Mouse (Mus musculus): ENCODE measurements at regions not wholly inside any gene's neighbourhood (a gene's known extent, or its start where the extent isn't known, plus 50 kb on each side); places are given as distances from the start of the nearest gene placed in this dataset.
A peak's percentile ranks its signal among the peaks of the same experiment; 100 is the strongest.

- DNase-seq (ENCODE audit: low spot score) = peak; percentile 60
Measured at GRCm38 (mm10) chr1:193702707-193703419, 332.8 kb upstream of the Camk1g start.

GRCm38 (mm10) chr1:193700217-193700616 lies 330.1 kb upstream of the Camk1g start:
- DNase-seq (ENCODE audit: low spot score) = no peak

DNA sequence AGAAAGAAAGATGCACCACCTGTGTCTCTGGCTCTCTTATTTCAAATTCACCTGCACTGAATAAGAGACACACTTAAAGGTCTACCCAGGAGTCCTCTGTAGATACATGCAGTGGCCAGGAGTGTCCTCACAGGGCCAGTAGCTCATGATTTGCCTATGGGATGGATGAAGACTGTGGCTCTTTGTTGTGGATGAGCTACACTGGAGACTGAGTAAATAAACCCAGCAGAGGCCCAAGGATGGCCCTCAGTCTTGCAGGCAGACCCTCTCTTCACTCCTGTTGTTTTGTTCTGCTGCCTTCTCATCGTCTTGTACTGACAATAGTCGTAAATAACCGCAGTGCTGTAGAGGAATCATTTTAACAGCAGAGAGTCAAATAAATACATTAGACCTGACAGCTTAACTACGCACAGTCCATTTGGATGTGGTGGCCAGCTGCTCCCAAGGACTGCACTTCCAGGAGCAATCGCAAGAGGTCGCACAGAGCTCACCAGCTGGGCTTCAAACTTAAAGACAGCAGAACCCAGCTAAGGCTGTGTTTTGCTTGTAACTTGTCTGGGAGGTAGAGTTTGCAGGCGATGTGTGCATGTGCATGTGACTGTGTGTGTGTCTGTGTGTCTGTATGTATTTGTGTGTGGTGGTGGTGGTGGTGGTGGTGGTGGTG lies 328.6 kb upstream of the Camk1g start:
- DNase-seq (ENCODE audit: low spot score) = peak; percentile 51

GRCm38 (mm10) chr1:193697857-193698256 lies 327.8 kb upstream of the Camk1g start:
- DNase-seq (ENCODE audit: low spot score) = no peak

DNA sequence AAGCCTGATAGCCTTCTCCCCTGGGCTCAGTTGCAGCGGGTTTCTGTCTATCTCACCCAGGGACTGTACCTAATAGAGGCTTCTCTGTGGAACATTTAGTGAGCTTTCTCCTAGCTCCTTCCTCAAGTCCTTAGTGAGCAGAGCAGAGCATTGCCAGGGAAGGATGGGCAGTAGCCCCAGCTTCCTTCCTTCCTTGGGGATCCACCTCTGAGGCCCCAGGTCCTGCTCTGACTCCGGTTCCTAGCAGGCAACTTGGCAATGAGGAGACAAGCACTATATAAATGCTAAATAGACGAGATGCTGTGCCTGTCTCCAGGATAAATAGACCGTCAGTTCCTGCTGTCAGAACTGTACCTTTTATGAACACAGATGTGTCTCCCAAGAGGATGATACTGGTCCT lies 326.9 kb upstream of the Camk1g start:
- DNase-seq (ENCODE audit: low spot score) = no peak

- no peak for DNase-seq (ENCODE audit: low spot score)
Measured at GRCm38 (mm10) chr1:193692991-193693390, 322.9 kb upstream of the Camk1g start.

- no peak for DNase-seq (ENCODE audit: low spot score)
Measured at GRCm38 (mm10) chr1:193689601-193690000, 319.5 kb upstream of the Camk1g start.

GRCm38 (mm10) chr1:193682917-193683316 lies 312.8 kb upstream of the Camk1g start:
- DNase-seq (ENCODE audit: low spot score) = no peak

DNA sequence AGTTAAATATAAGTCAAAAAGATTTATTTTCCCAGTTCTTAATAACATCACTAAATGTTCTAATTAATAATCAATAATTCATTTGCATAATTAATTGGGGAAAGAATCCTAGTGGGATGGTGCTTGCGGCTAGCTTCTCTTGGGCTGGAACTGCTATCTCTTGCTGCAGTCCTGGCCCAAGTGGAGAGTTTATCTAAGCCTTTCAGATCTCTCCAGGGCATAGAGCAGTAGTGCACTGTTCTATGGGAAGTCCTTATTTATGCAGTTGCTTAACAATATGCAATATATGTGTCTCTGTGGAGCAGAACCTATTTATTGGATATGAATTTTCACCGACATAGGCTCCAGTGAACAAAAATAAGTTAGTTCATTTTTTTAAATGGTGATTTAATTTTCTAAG lies 308.4 kb upstream of the Camk1g start:
- no peak for DNase-seq (ENCODE audit: low spot score)

DNA sequence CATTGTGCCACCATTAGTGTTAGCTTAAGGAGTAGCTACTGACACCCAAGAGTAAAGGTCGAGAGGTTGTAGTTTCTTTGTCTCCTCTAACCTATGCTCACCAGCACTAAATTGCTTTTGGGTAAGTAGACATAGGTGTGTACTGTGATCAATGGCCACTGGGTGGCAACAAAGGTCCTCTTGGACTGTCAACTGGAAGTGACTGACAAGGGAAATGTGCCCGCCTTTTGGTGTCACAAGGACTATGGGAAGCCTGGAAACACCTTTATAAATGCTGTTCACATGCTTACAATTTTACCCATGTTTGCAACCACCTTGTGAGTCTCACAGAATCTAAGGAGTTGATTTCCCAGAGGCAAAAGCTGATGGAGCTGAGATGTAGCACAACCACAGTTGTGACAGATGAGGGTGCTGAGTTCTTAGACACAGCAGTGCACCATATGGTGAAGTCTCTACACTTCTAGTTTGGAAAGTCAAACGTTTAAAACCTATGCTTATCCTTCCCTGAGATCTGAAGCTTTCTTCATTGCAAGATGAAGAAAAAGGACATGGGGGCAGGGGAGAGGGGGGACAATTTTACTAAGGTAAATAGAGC lies 303.2 kb upstream of the Camk1g start:
- DNase-seq (ENCODE audit: low spot score) = peak; percentile 3

GRCm38 (mm10) chr1:193672681-193673080 lies 302.6 kb upstream of the Camk1g start:
- no peak for DNase-seq (ENCODE audit: low spot score)

GRCm38 (mm10) chr1:193671816-193672254 lies 301.7 kb upstream of the Camk1g start:
- no peak for DNase-seq (ENCODE audit: low spot score)

DNA sequence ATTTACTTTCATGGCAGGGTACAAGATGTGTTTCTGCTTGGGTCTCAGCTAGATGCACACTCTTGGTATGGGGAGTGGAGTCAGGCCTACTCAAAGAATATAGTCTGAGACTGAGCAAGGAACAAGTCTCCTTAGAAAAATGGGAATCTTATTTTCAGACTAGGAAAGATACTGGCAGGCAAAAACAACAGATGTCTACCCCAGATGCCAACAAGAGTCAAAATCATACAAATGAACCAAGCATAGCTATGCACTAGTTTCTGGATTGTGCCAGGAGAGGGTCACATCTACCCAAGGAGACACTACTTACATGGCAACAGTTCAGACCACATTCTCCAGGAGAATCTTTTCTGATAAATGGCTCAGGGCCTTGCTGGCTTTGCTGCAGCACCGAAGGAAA lies 300.9 kb upstream of the Camk1g start:
- no peak for DNase-seq (ENCODE audit: low spot score)

DNA sequence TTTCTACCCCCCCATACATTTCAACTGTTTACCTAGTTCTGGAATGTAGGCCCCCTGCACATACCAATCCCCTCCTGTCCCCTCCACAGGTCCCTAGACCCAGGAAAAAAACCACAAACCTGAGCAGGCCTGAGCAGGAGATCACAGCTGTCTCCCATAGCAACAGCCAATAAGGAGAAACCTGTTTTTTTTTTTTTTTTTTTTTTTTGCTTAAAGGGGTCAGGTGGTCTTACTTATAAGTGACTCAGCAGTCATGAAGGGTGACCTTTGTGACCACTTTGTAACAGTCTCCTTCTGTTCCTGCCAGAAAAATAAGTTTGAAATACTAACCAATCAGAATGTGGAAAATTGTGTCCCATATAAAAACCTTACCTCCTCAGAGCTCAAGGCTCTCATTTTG lies 299.9 kb upstream of the Camk1g start:
- DNase-seq (ENCODE audit: low spot score) = no peak

DNA sequence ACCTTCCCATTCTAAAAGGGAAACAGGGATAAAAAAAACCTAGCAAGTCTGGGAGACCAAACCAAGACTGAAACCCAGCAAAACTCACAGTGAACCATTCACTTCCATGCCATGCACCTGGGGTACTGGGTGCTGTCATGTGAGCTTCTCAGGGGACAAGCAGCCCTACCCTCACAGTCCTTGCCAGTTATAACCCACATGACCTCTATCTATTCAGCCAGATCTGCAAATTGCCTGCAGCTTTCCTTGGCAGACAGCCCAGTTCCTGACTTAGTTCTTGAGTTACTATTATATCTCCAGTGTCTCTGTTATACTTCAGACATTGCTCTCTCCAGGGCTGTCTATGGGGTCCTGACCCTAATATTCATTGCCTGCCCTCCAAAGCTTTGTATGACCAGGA lies 298.7 kb upstream of the Camk1g start:
- DNase-seq (ENCODE audit: low spot score) = no peak

- no peak for DNase-seq (ENCODE audit: low spot score)
Measured at GRCm38 (mm10) chr1:193665854-193666253, 295.8 kb upstream of the Camk1g start.

- DNase-seq (ENCODE audit: low spot score) = no peak
Measured at GRCm38 (mm10) chr1:193664569-193664968, 294.5 kb upstream of the Camk1g start.

- DNase-seq (ENCODE audit: low spot score) = no peak
Measured at GRCm38 (mm10) chr1:193663587-193663986, 293.5 kb upstream of the Camk1g start.

DNA sequence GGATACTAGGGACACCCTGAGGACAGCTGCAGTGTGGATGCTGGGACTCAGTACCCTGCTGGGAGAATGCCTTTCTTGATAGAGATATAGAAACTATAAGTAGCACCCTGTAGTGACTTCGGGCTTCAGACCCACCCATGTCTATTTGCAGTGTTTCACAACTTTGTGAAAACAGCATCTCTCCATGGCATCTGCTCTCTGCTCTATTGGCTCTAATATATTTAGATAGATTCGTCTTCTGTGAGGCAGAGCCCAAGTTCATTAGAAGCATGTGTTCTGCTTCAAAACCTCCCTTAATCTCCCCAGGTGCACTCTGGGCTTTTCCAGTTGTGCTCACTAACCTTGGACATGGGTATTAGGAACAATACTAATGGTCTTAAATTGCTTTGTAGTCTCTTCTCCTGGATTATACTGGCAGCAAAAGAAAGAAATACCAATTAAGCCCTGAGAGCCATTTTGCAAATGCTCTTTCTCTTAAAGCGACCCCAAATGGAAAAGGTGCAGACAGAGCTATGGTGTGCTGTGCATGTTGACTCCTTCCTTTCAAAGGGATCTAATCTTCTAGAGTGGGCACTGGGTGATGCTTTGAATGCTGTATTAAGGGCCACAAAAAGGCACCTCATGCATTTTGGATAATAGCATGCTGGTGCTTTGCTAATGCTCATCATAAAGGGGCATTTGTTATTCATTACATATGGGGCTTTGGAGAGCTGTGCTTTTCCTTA lies 292.2 kb upstream of the Camk1g start:
- DNase-seq (ENCODE audit: low spot score) = no peak

DNA sequence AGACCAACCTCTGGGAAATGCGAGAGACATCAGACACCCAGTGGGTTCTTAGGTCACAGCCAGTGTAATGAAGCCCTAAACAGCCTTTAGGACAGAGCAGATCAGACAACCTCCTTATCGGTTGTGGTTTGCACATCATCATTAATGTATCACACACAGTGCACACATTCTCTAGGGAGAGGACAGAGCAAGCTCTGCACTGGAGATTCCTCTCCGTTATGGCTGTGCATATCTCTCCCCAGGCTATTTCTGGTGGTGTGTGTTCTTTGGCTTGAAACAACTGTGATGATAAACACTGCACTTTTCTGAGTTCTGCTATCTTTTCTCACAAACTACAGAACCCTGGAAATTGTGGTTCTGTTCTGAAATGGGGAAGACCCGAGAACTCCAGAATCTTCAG lies 291.3 kb upstream of the Camk1g start:
- DNase-seq (ENCODE audit: low spot score) = no peak

GRCm38 (mm10) chr1:193655076-193655677 lies 285.1 kb upstream of the Camk1g start:
- no peak for DNase-seq (ENCODE audit: low spot score)

GRCm38 (mm10) chr1:193650275-193650674 lies 280.2 kb upstream of the Camk1g start:
- no peak for DNase-seq (ENCODE audit: low spot score)
